Mouse (Mus musculus): ENCODE measurements at regions not wholly inside any gene's neighbourhood (a gene's known extent, or its start where the extent isn't known, plus 50 kb on each side); places are given as distances from the start of the nearest gene placed in this dataset.

DNA sequence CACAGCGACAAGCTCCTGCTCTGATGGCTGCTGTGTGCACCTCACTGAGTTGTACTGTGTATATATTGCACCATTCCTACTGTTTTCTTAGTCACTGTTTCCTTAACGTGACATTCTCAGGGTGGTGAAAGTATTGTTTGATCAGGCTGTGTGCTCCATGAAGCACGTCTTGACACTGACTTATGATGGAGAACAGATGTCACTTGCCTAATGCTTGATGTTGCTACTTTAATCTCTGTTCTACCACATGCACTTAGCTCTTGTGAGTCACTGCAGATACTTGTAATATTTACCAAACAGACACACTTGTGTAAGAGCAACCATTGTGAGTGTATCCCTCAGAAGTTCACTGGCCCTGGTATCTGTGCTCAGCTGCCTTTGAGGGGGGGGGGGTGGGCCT, 870.0 kb downstream of the Epha4 start:
- no peak for DNase-seq (ENCODE audit: extremely low spot score, low spot score)

DNA sequence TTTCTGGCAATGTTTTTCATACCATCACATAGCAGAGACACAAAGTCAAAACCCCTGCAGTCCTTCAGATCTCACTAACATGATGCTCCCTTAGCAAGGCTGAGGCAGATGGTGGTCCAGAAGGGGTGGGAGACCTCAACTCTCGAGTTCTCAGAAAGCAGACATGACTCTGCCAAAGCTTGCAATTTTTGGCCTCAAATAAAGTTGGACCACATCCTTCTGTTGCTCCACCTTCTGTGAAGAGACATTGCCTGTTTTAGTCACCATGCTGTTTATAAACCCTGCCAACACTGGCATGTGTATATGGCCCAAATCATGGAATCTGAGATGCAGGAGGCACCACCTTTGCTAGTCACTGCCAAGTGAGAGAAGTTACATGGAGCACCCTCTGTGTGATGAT, 860.1 kb downstream of the Epha4 start:
- DNase-seq (ENCODE audit: extremely low spot score, low spot score): no peak

DNA sequence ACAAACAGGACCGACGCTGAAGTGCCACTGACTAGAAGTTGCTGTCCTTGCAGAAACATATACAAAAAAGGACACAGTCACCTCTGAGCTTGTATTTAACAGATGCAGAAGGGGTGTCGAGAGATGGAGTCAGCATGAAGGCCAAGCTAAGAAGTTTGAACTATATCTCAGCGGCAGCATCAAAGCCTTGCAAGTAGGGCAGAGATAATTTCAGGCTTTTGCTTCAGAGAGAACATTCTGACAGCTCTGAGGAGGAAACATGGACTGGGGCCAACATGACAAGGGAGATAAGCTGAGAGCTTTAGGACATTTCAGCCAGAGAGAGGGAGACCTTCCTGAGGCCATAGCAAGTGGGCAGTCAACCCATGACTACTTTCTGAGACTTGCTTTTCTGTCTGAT, 856.7 kb downstream of the Epha4 start:
- DNase-seq (ENCODE audit: extremely low spot score, low spot score): no peak

DNA sequence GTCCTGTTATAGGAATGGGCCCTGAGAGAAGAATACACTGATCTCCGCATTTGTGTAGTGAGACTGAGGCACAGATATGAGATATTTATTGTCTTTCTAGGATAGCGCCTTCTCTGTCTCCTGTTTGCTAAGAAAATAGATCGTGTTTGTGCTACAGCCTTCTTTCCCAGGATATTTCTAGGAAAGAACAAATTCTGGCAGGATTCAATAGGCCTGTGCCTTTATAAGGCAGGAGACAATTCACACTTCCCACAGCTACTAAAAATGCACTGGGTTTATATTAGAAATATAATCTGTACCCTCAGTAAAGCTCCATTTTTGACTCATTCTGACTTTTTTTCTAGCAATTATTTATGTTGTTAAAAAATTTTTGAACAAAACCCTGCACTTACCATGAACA, 854.7 kb downstream of the Epha4 start:
- no peak for DNase-seq (ENCODE audit: extremely low spot score, low spot score)

DNA sequence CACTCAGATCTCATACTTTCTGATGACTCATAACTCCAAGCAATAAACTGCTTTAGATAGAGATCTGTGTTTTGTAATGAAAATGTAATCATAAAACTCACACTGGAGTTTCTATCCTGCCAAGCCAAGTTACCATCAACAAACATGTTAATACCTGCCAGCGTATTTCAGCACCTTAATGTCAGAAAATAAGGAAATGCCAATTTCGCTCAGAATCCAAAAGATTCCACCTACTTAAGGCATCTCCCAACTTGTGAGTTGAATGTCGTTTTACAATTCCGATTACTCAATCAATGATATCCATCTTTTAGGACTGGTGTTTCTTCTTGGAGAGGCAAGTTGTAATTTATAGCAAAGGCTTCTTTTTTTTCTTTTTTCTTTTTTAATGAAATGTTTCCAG, 850.5 kb downstream of the Epha4 start:
- DNase-seq (ENCODE audit: extremely low spot score, low spot score): no peak

DNA sequence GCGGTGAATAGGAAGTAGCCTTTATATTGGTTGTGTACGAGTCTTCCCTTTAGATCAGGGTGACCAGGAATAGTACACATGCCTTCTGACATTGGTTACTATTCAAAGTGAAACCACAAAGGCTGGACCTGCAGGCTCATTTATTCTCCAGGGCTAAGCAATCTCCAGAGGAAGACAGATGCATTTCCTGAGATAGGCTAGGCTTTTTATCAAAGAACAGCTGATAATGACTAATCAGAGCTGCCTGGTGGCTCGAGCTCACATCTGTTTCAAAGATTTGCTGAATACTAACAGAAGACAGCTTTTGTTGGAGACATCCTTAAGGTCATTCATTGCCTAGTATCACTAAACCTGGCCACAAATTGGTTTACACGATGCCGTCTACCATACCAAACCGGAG, 838.1 kb downstream of the Epha4 start:
- DNase-seq (ENCODE audit: extremely low spot score, low spot score): no peak

DNA sequence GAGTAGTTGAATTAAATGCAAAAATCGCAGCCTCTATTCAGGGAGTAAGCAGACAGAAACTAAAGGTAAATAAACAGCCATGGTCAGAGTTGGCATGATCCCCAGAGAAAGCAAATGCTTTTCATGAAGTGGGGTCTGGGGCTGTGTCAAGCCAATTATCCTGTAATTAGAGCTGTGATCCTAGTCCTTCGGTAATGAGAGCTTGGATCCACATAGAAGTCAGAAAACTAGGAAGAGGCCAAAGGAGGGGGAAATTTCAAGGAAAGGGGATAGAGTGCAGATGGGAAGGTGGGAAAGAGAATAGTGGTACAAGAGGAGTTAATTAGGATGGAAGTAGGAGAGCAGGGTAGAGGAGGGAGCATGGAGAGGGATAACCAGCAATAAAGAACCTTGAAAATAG, 809.3 kb downstream of the Epha4 start:
- DNase-seq (ENCODE audit: extremely low spot score, low spot score): no peak

DNA sequence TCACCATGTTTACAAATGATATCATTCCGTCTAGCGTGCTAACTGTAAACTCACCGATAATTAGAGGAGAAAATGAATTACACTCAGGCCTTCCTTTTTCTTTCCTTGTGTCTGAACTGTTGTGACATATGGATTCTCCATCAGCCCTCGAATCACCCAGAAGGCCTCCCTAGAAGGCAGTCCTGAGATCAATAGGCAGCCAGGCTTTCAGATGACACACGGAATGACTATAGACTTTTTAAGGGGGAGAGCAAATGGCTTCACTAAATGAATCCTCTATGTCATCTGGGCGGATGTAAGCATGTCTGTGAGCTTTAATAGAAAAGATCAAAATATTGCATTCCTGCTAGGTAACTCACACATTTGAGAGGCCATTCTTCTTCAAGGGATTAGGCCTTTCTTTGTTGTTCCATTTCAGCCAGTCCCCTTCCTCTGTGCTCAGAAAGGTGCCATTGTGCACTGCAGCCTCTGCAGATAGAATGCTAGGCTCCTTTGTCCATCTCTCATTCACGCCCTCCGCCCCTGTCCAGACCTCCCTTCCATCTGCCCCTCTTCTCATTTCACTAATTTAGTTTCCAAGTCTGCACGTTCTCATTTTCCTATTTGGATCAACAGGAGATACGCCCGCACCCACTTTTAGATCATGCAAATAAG, 797.1 kb downstream of the Epha4 start:
- DNase-seq (ENCODE audit: extremely low spot score, low spot score): no peak

DNA sequence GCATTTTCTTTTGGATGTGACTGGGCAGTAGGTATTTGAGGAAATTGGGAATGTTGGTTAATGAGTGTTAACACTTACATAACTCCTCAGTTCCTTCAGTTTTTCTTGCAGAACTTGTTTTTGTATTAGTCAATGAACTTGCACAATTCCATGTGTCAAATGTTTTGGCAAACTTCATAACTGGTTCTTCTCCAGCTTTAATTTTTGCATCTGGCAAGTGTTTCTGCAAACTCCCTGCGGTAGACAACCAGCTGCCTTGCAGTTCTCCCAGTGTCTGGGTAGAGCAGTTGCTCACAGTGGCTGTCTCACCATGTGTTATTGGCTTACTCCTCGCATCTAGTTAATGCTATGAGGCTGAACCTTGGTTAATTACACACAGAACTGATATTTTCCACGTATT, 790.4 kb downstream of the Epha4 start:
- DNase-seq (ENCODE audit: extremely low spot score, low spot score): no peak

DNA sequence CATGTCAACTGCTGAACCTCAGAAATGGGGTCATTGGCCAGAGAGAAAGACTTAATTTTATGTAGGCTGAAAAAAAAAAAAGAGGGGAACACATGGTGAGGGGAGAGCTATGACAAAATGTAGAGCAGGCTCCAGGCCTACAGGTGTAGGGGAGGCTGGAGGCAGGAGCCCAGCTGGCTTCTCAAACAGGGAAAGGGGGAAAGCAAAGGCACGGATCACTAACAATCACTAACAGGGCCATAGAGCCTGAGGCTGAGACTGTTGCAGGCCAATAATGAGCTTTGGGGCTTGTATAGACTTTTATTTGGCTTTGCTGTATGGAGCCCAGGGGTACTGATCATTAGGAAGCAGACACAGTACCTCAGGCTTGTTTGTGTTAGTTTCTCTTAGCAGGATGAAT, 777.9 kb downstream of the Epha4 start:
- no peak for DNase-seq (ENCODE audit: extremely low spot score, low spot score)

DNA sequence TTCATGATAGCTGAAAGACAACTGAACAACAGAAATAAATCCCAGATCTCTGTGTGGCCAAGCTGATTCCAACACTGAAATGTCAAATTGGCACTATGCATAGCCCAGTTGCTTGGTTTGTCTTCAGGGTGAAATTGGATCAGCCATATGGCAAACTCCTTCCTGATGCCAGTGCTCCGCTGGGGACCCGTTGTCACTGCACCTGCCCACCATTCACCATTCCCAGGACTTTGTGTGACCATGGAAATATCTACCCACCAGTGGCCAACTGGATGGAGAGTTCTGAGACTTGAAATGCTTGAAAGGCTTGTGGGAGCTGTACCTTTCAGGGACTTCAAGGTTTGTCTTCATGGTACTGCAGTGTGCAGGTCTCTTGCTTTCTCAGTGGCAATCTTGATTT, 777.2 kb downstream of the Epha4 start:
- no peak for DNase-seq (ENCODE audit: extremely low spot score, low spot score)

DNA sequence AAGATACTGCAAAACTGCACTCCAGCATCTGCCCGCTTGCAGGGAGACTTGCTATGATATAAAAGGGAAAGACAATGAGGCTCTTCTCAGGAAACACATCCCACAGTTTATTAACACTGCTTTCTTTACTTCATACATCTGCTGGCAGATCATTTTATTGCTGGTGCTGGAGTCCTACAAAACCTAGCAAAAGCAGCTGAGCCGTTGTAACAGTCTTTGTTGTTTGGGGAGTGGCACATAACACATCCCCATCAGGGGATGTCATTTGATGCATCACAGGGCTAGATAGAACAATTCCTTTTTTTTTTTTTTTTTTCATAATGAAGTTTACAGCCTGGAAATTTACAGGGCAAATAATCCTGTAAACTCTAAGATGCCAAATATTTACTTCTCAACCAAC, 742.2 kb downstream of the Epha4 start:
- no peak for DNase-seq (ENCODE audit: extremely low spot score, low spot score)

DNA sequence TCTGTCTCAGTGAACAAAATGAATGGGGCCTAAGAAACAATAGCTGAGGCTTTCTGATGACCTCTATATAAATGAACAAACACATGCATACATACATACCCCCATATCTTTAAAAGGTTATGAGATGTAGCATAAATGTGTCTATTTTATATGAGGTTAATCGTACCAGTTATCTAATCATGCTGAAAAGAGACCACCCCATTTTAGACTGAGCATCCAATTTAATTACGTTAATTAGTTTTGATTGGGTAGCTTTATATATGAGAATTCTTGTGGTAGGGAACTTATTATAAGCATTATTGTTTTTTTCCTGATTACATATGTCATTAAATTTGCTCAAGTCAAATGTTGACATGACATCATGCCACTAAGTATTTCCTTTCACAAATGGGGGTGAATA, 728.0 kb downstream of the Epha4 start:
- no peak for DNase-seq (ENCODE audit: extremely low spot score, low spot score)

DNA sequence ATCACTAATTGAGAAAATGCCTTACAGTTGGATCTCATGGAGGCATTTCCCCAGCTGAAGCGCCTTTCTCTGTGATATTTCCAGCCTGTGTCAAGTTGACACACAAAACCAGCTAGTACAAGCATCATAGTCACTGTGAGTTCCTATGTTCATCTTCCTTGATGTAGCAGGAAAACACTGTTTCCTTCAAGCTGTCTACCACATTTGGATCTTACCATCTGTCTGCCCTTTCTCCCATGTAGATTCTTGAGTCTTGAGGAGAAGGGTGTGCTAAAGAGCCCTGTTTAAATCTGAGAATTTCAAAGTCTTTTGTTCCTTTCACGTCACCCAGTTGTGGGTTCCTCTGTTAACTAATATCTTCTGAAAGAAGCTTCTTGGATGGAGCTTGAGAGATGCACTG, 721.5 kb downstream of the Epha4 start:
- no peak for DNase-seq (ENCODE audit: extremely low spot score, low spot score)

DNA sequence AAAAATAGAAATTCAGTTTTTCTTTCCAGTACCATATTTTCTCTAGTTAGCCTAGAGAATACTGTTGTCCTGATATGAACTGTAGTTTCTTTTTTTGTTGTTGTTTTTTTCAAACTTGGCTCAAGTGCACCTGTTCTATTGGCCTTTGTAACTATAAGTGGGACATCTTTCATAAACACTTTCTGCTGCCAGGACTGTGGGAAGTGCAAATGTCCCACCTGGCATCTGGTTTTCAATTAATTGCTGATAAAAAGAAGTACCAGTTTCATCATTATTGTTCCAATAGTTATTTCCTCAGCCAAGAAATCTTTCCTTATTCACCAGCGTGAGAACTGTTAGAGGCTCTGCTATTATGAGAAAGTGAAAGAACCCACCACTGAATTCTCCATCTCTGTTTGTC, 695.0 kb downstream of the Epha4 start:
- no peak for DNase-seq (ENCODE audit: extremely low spot score, low spot score)

DNA sequence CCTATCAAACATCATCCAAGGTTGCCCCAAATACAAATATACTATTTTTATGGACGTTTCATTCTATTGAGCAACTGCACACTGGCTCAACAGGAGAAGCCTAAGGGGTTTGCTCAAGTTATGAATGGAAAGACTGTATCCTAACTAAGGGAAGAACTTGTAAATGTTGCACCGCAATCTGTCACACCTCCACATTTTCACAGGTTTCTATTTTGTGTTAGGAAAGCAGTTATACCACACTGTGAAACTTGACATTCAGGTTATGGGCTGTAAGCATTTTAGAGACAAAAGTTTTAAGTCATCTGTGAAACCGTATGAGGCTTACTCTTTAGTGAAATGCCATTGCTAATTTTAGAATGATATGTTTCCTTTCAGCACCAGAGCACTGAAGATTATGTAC, 693.3 kb downstream of the Epha4 start:
- no peak for DNase-seq (ENCODE audit: extremely low spot score, low spot score)

DNA sequence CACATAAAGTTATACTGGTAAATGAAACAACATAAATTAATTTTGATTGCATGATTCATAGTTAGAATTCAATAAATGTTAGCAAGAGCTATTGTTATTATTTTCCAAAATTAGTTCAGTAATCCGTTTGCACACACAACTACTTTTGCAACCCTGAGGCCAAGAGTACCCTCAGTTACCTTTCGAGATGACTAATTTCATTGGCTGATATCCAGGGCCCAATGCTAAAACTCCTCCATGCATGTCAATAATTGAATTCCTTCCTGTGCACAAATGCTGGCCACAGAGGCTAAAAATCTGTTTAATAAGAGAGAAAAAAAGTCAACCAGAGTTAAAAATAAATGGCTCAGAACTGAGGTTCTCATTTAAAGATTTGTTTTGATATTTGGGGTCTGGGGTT, 685.2 kb downstream of the Epha4 start:
- DNase-seq (ENCODE audit: extremely low spot score, low spot score): no peak

DNA sequence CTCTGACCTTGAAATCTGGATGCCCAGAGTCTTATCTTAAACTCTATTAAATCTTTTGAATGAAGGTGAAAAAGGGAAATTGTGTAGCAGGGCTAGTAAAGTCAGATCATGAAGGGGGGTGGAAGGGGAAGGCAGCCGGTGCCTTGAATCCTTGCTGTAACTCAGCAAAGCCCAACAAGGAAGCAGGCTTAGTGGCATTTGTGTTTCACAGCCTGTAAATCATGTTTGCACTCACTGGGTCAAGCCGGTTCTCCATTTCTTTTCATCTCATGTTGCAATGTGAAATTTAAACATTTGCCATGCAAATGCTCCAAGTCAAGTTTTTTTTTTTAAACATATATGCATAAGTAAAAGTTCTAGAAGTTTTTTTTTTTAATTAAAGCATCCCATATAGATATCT, 682.6 kb downstream of the Epha4 start:
- DNase-seq (ENCODE audit: extremely low spot score, low spot score): no peak

DNA sequence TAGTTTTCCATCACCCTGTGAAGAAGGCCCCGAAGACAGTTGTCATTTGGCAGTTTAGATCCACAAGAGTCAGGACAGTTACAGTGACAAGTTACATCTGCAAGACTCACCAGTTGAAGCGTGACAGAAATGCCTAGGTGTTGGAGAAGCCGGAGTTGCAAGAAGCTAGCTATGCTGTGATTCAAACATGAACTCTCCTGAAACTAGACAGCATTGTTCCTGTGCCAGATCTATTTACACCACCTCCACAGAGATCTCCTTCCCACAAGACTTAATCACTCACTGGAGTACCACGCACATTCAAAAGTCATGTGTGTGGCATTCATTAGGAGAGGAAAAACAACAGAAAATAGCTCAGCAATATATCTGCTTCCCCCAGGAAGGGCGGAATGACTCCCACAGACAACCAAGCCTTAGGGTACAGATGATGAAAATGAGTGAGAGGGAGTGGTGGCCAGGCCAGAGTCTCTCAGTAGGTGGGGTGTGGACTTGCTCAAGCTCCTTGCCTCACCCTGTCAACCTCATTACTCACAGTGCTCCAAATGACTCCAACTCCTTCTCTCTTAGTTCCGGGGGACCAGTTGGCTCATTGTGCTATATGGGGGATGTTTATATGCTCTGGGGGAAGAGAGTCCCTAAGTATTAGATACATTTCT, 679.7 kb downstream of the Epha4 start:
- DNase-seq (ENCODE audit: extremely low spot score, low spot score): no peak

DNA sequence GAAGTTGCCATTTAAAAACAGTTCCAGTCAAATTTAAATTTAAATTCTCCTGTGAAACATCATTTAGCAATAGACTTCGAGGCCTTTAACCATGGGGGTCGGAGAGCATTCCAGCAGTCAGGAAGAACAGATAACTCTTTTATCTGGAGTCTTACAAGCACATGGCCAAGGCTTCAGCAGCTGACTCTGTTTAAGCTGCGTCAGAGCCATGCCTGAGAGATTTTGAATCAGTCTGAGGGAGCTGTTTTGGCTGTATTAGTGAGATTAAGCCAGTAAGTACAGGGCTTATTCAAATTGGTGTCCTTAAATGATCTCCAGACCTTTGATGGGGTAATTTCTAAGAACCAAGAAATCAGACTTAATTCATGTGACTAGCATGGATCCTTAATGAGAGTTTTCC, 665.5 kb downstream of the Epha4 start:
- DNase-seq (ENCODE audit: extremely low spot score, low spot score): no peak

DNA sequence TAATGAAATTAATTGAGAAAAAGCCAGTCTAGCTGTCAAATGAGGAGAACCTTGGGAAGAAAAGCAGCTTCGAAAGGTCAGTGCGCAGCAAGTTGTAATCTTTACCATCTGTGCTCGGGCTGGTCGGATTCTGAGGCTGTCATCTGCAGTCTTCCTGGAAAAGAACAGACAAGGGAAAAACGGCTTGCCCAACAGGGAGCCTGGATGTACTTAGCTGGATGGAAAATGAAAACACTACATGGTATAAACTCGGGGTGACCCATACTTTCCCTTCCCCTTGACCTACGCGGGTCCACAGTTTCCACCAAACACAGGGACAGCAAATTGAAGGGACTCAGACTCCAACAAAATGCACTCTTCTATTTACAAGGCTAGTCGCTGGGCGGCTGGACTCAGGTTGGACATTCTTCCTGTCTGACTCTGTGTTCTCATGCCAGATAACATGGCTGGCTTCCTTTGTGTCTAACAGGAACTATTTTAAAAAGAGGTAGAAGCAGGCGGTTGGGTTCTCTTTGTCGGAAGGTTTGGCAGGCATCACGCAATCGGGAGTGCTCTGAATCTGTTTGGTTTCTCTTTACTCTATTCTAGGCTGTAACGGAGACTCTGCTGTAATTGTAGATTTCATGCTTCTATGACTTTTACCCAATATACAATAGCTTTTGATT, 648.5 kb downstream of the Epha4 start:
- DNase-seq (ENCODE audit: extremely low spot score, low spot score): peak; percentile 44

DNA sequence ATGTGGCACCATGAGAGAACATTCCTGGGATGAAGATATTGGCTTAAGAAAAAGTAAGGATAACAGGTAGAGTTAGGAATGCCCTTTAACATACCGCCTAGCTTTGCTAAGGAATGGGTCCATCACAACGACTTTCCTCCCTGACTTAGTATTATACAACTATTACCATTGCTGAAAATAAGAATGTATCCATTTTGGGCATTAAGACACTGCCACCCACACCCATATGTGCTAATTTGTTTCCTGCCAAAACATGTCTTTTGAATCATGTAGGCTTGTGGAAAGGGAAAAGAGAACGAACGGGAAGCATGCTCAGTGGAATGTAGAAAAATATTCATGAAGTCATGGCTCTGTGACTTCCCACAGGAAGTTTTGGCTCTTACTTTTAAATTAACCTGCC, 641.7 kb downstream of the Epha4 start:
- DNase-seq (ENCODE audit: extremely low spot score, low spot score): no peak

DNA sequence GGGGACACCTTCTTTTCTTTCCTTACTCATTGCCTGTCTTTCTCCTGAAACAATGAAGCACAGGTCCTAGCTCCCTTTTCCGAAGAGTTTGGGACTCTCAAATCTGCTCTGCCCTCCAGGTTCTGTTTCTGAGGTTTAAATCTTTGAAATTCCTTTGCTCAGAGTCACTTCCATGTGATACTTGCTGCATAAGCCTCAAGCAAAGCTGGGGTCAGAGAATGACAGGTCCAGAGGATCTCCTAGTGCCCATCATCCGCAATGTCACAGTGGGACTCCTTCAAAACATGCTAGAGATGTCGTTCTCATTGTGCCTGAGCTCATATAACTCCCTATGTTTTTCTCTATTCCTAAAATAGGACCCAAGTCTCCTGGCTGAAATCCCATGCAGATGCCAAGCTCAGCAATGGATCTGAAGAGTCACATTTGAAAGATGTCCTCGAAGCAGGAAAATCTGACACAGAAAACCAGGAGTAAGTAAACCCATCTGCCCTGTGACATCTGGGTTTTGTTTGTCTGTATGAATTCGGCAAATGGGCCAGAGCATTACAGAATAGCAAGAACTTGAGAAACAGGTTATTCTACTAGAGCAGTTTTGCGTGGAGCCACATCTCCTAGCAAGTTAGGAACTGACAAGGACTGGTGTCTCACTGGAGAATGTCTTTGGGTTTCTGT, 634.6 kb downstream of the Epha4 start:
- no peak for DNase-seq (ENCODE audit: extremely low spot score, low spot score)

All from neural tube, embryonic 10.5 days (tissue).